Mouse (Mus musculus): ENCODE measurements around the gene Hydin.
"Not testable (repeated sequence)": the region's sequence is repeated elsewhere in the genome, so short reads cannot be mapped to it uniquely, and the experiment has no call there.

Gene Hydin

DNA sequence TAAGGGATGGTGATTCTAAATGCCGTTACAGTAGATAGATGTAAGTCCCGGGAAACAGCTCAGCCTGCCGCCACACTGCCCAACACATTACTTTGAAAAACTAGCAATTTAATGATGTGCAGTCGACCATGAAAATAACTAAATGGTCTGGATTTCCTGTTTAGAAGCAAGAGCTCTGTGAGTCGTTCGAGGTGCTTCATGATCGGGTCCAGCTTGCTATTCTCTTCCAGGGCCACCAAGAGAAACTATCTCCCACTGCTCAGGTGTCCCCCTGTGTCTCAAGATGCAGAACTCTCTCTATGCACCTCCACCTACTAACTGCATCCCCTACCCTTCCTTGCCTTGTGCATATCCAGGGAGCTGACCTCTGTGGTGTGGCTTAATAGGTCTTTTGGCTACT lies 66.6 kb downstream of the Hydin start:
- no peak for DNase-seq (ENCODE audit: low read depth, low spot score)

DNA sequence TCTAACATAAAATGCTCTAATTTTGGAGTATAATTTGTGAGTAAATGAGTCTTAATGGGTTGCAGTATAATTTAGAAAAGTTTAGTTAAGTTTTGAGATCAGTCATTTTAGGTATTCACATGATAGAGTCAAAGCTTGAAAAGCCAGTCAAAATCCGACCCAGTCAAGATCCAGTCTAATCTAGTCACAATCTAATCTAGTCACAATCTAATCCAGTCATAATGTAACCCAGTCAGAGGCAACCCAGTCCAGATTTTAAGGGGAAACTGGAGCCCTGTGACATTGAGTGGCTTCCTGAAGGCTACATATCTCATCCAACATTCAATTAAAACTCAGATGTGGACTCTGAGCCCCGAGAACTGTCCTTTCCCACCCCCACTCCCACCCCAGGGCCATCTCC lies 72.7 kb downstream of the Hydin start:
- no peak for DNase-seq (ENCODE audit: low read depth, low spot score)

DNA sequence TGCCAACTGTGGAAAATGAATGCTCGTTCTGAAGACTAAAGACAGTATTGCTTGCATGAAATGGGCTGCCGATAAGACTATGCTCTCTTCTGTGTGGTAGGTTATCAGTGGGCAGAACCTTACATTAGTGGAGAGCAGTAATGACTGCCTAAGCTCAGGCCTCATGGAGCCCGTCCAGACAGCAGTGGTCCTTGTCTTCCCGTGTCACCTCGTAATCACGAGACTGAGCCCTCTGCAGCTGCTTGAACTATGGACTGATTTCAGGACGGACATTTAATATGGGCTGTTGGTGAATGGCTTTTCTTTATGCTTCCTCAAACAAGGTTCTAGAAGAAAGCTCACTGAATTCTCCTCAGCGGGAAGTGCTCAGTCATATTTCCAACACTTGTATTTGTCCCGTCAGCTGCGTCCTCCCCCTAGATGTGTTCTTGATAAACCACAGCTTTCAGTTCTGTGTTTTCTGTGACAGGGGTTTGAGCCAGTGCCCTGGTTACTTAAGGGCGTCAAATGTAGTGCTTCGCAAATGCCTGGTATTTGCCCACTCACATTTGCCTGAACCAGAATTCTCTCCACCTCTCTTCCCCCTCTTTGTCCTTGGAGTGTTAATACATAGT lies 73.4 kb downstream of the Hydin start:
- DNase-seq (ENCODE audit: low read depth, low spot score), result no peak

DNA sequence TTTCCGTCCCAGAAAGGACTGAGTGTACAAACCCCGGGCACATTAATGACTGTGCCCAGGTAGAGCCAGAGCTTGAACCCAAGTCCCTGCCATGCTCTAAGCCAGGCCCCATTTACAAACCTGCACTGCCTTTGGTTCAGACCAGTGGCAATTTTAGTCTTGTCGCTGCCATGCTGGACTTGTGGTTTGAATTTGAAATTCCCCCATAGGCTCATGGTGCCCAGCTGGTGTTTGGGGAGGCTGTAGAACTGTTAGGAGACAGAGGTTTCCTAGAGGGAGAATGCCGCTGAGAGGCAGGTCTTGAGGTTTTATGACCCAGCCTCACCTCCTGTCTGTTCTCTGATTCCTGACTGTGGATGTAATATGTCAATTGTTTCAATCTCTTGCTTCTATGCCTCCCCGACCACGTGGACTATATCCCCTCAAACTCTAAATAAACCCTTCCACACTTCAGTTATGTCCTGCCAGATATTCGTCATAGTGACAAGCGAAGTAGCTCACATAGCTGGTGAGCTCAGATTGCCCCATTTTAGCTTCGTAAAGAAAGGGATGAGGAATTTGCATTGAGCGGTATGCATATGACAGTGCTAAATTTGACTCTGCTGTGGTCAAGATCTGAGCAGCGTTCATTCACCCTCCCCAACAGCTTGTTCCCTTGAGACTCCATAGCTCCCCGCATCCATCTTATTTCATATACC lies 79.1 kb downstream of the Hydin start:
- no peak for DNase-seq (ENCODE audit: low read depth, low spot score)

DNA sequence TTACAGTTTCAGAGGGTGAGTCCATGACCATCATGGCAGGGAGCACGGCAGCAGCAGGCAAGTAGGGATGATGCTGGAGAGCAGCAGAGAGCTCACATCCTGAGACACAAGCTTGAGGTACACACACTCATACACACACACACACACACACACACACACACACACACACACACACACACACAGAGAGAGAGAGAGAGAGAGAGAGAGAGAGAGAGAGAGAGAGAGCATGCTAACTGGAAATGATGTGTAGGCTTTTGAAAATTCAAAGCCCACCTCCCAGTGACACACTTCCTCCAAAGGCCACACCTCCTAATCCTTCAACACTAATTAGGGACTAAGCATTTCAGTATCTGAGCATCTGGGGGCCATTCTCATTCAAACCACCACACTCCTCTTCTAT lies 80.1 kb downstream of the Hydin start:
- DNase-seq (ENCODE audit: low read depth, low spot score), result no peak

DNA sequence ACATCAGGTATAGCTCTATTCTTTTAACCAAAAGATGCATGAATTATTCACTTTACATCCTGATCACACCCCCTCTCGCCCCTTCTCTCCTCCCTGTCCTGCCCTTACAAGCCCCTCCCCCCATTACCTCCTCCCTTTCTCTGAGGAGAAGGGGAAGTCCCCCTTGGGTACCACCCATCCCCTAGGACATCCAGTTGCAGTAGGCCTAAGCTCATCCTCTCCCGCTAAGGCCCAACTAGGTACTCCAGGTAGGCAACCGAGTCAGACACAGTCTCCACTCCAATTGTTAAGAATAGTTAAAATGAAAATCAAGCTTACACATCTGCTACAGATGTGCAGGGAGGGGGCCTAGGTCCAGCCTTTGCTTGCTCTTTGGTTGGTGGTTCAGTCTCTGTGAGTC lies 83.9 kb downstream of the Hydin start:
- DNase-seq (ENCODE audit: low read depth, low spot score), result no peak

DNA sequence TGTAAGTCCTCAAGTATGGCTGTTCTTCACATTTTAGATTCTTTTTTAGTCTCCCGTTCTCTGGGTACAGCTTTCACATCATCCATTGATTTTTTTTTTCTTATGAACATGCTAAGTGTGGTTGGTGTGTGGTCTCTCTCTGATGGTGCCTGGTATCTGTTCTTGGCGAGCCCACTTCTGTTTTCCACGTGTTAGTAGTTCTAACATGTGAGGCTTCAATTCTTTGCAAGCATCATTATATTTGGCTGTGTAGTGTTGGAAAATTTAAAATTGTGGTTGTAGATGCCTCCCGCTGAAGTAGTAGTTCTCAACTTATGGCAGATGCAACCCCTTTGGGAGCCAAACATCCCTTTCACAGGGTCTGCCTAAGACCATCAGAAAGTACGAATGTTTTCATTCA lies 85.1 kb downstream of the Hydin start:
- DNase-seq (ENCODE audit: low read depth, low spot score), result no peak

DNA sequence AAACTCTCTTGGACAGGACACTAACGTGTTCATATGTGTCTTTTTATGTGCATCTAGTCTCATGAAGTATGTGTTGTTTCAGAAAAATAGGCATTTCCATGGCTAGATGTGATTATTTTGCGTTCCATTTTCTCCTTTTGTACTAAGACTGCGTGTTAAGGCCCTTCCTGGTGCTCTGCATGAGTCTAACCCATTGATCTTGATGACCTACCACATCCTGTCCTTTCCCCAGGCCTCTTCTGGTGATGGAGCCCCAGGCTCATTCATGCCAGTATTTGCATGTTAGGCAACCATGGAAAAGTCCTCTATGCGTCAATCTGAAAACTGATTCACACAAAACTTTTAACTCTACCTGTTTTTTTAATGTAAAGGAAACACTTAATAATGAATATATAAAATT lies 96.2 kb downstream of the Hydin start:
- no peak for DNase-seq (ENCODE audit: low read depth, low spot score)

DNA sequence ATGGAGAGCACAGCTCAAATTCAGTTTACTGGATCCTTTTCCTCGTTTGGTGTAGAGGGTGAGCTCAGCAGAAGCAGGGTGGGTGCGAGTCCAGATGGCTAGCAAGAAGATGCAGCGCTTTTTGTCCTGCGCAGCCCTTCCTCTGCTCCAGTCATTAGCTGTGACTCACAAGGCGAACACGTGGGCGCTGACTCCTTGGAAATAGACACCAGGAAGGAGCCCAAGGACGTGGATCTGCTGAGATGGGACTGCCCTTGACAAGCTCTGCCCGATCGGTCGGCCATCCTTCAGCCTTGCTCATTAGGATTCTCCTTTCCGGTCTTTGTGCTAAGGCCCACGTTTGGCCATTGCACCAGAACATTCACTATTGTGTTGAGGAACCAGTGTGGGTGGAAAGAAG lies 106.1 kb downstream of the Hydin start:
- no peak for DNase-seq (ENCODE audit: low read depth, low spot score)

DNA sequence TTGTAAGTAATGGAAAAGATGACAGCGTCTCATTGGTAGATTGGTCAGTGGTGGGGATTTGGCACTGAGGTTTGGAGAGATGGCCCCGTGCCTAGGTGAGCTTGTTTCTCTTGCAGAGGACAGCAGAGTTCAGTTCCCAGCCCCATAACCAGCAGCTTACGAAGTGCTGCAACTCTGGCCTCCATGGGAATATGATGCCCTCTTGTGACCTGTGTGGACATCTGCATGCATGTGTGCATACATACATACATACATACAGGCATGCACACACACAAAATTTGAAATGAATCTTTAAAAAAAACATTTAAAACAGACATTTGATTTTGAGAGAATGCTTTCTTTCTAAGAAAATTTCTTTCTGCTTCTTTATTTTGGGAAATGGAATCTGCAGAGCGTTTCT lies 106.9 kb downstream of the Hydin start:
- no peak for DNase-seq (ENCODE audit: low read depth, low spot score)

DNA sequence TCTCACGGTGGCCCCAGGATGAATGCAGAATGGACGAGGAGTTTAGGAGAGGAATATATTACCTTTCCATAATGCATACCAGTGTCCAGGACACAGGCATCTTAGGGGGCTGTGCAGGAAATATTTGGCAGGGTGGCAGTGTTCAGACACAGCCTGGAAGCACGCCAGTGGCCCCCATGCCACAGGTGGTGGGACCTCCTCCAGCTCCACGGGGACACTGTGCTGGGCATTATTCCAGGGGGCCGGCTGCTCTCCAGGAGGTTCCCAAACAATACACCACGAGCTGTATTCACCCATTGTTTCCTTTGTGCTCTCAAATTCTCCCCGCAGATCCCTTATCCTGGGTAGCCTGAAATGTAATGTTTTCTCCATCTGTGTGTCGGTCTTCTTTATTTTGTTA lies 116.0 kb downstream of the Hydin start:
- DNase-seq (ENCODE audit: low read depth, low spot score), result no peak

DNA sequence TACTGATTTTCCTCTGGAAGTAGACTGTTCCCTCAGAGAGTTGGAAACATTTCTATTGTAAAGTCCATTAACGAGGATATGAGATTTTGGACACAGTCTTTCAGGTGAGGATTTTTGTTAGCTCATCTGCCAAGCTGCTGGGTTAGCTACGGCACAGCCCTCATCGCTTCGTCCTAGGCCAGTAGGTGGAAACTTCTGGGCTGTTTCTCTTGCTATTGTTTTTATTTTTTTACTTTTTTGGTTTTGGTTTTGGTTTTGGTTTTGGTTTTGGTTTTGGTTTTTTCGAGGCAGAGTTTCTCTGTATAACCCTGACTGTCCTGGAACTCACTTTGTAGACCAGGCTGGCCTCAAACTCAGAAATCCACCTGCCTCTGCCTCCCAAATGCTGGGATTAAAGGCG lies 117.9 kb downstream of the Hydin start:
- not testable (repeated sequence) for DNase-seq (ENCODE audit: low read depth, low spot score)

DNA sequence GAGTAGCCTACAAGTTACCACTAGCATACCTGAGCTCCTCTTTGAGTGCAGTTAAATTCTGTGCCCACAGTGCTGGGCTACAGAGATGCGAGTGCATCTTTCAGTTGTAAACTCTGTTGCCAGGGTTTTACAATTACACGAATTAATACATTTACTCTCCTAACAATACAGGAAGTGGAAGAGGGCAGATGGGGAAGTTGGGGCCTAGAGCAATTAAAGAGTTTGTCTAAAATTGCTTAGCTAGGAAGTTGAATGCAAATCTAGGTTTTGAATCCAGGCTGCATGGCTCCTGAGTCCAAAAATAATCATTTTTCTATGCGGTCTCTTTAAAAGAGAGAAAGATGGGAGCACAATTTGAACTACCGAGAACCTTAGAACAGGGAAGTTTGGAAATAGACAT lies 128.9 kb downstream of the Hydin start:
- DNase-seq (ENCODE audit: low read depth, low spot score), result no peak

DNA sequence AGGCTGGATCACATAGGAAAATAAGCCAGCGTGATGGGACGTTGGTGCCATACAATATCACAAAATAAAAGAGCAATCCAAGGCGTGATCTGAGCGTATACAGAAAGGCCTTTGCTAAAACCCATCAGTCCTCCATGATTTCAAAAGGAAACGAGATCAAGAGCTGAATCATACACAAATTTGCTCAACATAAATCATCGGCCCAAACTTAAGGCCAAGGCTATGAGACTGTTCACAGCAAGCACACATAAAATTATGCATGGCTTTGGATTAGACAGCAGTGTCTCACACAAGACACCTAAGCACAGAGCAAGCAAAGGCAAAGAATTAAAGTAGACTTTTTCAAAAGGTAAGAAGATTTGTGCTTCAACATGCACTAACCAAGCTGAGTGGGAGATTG lies 133.8 kb downstream of the Hydin start:
- no peak for DNase-seq (ENCODE audit: low read depth, low spot score)

DNA sequence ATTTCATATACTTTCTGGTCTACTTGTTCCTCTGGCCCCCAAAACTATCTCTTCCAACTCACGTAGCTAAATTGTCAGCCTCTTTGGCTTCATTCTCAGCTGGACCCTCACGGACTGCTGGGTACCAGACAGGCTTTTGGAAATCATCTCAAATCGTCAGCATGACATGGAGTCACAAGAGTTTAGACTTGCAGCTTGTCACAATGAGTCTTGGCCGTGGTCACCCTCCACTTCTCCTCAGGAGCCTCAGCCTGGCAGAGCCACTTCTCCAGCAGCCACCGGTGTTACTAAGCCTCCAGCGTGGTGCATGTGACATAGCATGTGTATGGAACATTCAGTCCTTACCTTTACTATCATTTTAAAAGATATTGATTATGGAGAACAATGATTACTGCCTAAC lies 135.5 kb downstream of the Hydin start:
- no peak for DNase-seq (ENCODE audit: low read depth, low spot score)

DNA sequence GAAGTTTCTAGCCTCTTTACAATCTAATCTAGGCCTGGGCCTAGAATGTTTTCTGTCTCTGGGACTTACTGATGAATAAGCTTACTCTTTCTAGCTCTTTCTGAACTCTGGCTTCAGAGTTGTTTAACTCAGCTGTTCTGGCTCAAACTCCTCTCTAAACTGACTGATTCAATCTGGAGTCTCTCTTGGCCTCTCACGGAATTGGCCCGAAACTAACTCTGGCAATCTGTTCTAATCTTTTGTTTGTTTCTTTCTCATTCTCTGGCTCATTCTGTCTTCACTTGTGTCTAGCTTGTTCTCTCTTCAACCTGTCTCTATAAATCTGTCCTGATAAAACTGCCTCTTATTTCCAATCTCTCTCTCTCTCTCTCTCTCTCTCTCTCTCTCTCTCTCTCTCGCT lies 137.7 kb downstream of the Hydin start:
- DNase-seq (ENCODE audit: low read depth, low spot score), result no peak

DNA sequence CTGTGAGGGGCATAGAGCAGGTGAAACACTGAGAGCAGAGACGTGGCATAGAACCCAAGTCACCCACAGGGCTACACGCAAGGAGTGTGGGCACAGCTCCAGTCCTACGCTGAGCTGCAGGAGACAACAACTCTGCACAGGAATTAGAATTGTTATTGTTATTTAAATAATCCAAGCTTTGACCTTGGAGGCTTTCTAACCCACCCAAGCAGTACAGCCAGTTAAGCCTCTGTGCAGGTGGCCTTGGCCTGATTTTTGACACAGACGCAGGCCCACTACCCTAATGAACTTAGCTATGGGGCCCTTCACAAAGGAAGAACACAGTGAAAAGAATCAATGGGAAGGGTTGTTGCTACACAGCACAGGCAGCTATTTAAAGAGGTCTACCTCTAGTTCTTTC lies 148.3 kb downstream of the Hydin start:
- DNase-seq (ENCODE audit: low read depth, low spot score), result no peak

DNA sequence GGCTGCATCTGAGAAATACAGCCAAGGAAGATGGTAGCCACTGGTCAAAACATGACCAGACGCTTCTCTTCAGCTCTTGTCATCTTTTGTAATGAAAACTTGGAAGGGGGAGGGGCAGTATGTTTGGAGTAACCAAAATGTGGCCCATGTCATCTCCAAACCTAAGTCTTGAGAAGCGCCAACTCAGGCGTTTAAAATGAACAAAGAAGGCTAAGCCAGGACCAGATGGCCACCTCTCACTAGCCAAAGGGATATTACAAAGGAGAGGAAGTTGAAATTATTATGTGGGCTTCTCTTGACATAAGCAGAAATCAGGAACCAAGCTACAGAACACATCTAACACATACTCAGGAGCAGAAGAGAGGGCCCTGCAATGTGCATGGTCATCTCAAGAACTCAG lies 150.2 kb downstream of the Hydin start:
- no peak for DNase-seq (ENCODE audit: low read depth, low spot score)

DNA sequence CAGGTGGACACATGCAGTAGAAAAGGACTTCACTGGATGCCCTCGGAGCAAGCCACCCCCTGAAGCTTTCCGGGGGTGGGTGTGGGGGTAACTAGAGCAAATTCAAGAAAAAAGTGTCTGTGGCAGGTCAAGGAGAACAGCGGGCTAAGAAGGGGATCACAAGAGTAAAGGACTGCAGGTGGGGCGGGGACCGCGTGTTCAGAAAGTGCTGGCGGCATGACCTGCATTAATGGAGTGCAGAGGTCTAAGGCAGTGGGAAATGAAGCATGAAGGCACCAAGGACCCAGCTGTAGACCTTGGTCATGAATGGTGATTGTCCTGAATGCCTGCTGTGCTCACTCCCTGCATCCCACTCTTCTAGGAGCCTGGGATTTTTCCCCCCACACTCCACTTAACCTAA lies 151.0 kb downstream of the Hydin start:
- no peak for DNase-seq (ENCODE audit: low read depth, low spot score)

DNA sequence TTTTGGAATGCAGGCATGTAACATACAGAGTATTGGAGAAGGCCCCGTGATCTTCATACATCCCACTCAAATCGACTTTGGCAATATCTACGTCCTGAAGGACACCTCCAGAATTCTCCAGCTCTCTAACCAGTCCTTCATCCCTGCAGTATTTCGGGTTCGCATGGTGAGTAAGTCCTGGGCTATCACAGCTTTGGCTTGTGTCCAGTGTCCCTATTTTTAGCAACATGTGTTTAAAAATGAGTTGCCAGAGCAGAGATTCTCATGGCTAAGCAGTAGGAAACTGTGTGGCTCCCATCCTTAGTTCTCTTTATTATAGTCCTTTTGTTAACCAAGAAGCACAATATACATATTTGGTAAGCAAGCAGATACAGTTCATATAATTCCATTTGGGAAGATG lies 152.9 kb downstream of the Hydin start:
- DNase-seq (ENCODE audit: low read depth, low spot score), result no peak

DNA sequence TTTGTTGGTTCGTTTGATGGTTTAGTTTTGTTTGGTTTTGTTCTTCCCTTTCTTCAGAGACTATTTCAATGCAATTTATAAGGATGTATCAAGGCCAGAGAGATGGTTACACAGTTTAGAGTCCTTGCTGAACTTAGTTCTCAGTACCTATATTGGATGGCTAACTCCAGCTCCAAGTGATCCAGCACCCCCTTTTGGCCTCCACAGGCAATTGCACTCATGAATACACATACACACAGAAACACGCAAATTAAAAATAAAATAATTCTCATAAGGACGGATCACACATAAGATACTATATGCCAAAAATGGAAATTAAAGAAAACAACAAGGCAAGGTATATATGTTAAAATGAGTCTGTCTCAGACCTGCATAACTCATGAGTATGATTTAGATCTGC lies 153.4 kb downstream of the Hydin start:
- no peak for DNase-seq (ENCODE audit: low read depth, low spot score)

DNA sequence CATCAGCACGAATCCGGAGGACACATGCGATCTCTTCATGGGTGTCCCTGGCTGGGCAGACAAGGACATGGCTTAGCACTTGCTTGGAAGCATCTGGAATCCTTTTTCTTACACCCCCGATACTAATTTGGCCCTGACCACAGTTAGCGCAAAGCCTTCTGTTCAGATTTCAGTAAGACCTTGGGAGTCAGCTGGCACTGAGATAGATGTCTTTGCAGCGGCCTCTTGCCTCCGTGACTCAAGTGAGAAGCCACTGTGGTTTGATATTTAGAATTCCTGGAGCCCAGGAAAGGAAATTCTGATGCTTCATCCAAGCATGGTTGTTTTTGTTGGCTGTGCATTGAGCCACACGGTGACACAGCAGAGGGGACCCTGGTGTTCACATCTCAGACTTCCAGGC lies 157.4 kb downstream of the Hydin start:
- DNase-seq (ENCODE audit: low read depth, low spot score), result no peak

DNA sequence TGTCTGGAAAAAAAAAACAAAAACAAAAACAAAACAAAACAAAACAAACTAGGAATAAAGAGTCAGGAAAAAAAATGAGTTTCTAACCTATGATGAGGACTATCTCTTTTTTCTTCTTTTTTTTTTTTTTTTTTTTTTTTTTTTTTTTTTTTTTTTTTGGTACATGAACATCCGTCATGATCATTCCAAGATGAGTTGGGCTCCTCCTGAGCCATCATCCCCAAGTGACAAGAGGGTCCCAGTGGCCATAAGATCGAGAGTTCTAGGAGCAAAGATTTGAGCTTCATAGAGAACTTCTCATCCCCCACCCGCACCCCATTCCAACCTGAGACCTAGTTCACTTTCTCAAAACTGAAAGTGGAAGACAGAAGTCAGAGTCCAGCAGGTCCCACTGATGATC lies 164.6 kb downstream of the Hydin start:
- DNase-seq (ENCODE audit: low read depth, low spot score), result no peak

DNA sequence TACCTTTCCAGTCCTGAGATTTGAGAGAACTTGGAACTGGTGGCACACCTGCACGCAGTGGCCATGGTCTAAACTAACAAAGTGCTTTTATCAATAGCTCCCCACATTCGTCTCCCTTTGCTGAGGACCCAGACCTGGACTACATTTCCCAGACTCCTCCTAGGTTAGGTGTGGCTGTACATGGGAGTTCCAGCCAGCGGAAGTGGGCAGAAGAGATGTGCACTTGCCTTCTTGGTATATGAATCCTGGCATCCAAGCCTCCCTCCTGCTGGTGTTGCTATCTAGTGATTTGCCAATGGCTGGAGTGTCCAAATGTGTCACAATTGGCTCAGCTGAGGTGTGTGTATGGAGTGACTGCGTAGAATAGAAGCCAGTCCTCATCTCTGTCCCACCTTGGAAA lies 173.8 kb downstream of the Hydin start:
- DNase-seq (ENCODE audit: low read depth, low spot score), result no peak

Data from c-Kit-negative CD71-positive TER-119-positive erythroid progenitor cells, embryonic 14.5 days (primary cell).